Mouse (Mus musculus) CD4-positive, CD25-positive, alpha-beta regulatory T cell, adult 9 weeks (primary cell): ENCODE results near the gene Gm11214. TPM values are rescaled to one million over a fixed set of nuclear protein-coding genes. Genes with fewer than 3 reads are reported as not detected.

Experiments
- polyA plus RNA-seq: library from polyadenylated mRNA; unstranded; fragments of 100-300 nt; shearing (Covaris generic); gene quantifications from one replicate; pipeline ENCODE4 v1.2.1, GENCODE M21; 2017

The Gm11214 gene
- polyA plus RNA-seq, result not detected

GRCm38 (mm10) chr4:63663279-63663678, at the start of gene Gm11214:
TSS of gene Gm11214 (minus strand) at chr4:63663379.

GRCm38 (mm10) chr4:63622378-63622835, 40.8 kb downstream of the Gm11214 start, which contains the start of gene Tex48:
TSS of gene Tex48 (minus strand) at chr4:63622428.

Other genes with a start within 250 kb of the Gm11214 start
- 2.6 TPM for gene Whrn, start 167.4 kb downstream of the Gm11214 start, polyA plus RNA-seq
- 155 TPM for gene Atp6v1g1, start 118.6 kb downstream of the Gm11214 start, polyA plus RNA-seq
- 32.2 TPM for gene Tmem268, start 104.6 kb downstream of the Gm11214 start, polyA plus RNA-seq
- not detected for gene Gm11213, start 58.1 kb downstream of the Gm11214 start, polyA plus RNA-seq
- gene Tex48, start 41.0 kb downstream of the Gm11214 start, polyA plus RNA-seq, result not detected
- 0.14 TPM for gene Tnfsf15, start 81.7 kb upstream of the Gm11214 start, polyA plus RNA-seq
- 75.5 TPM for gene Tnfsf8, start 198.0 kb upstream of the Gm11214 start, polyA plus RNA-seq